Mouse (Mus musculus) ES-E14 (cell line): ENCODE measurements around the gene Tarsl2.

Source experiments
- CHD2 ChIP-seq: IDR thresholded peaks from 2 replicates; pipeline ENCODE4 v1.6.1; 2014; ENCODE audit warnings: mild to moderate bottlenecking, low read depth, low read length, inconsistent platforms
- HCFC1 ChIP-seq: IDR thresholded peaks from 2 replicates; pipeline ENCODE4 v1.6.1; 2012; ENCODE audit warnings: low read length, inconsistent platforms, borderline replicate concordance; ENCODE audit not compliant: insufficient read depth
- MAFK ChIP-seq: IDR thresholded peaks from 2 replicates; pipeline ENCODE4 v1.6.1; 2014; ENCODE audit warnings: mild to moderate bottlenecking, low read depth, low read length, inconsistent platforms; ENCODE audit not compliant: insufficient read depth
- ZC3H11A ChIP-seq: IDR thresholded peaks from 2 replicates; pipeline ENCODE4 v1.6.1; 2012; ENCODE audit warnings: low read depth, mild to moderate bottlenecking, inconsistent platforms, low read length, borderline replicate concordance
- ZNF384 ChIP-seq: IDR thresholded peaks from 2 replicates; pipeline ENCODE4 v1.6.1; 2012; ENCODE audit warnings: low read depth, low read length, inconsistent platforms

GRCm38 (mm10) chr7:65611298-65611697 is 33.4 kb upstream of the Tarsl2 start:
- TF ChIP-seq MAFK, result no peak
- no peak for TF ChIP-seq ZNF384
- no peak for TF ChIP-seq ZC3H11A
- TF ChIP-seq HCFC1, result no peak
- TF ChIP-seq CHD2, result no peak
